Mouse (Mus musculus) thymus, postnatal 4 days (tissue): ENCODE results near the gene Lctl.

Source experiments
- DNase-seq: peaks from one replicate; pipeline ENCODE4 v3.0.0; 2021

Lctl gene

DNA sequence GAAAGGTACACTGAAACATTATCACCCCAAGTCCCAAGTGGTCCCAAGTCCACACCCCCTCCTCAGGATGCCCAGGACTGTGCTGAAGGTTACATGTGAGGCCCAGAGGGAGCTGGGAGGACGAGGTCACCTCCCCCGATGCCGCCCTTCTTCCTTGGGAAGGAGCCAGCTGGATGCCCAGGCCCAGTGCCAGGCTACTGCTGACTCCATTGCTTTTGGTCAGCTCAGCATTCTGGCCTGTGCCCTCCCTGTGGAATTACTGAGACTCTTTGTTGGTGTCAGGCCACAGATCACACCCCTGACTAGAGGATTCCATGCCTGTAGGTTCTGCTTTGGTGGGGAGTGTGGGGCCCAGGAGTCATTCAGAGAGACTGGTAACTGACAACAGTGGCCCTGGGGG lies at the start of gene Lctl:
Lctl (plus strand) TSS at position 272 of the 400 bp plus-strand sequence.
- no peak for DNase-seq

GRCm38 (mm10) chr9:64067787-64068186 lies 49.2 kb upstream of the Lctl start:
- DNase-seq = no peak

GRCm38 (mm10) chr9:64068571-64068970 lies 48.4 kb upstream of the Lctl start:
- no peak for DNase-seq

DNA sequence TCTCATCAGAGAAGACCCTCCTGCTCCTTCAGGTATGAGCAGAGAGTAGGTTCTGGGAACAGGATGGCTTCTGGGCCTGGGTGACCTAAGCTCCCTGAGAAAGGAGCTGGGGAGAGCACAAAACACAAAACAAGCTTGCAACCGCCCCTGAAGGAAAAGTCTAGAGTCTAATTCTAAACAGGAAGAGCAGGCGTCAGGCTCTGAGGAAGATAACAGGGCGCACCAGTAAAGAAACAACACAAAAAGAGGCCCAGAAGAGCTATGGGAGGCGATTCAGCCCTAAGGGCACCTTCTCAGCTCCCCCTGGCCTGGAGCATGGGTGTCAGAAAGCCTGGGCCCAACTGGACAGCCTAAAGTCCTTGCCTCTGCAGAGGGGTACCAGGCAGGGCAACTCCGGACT lies 47.8 kb upstream of the Lctl start:
- no peak for DNase-seq

DNA sequence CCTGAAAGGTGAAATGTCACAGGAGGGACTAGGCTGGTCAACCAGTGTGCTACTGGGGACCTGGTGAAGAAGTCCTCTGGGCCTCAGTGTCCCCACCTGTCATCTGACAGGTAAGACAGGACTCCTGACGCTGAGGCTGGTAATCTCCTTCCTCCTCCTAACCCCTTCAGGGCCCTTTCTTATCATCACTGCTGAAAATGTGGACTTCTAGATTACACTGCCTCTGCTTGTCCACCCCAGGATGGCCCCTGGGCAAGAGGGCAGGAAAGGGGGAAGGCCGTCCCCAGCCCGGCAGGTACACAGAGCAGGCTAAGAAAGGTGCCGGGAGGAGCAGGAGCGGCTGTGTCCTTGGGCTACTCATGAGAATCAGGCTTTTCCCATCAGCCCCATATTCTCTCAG lies 46.3 kb upstream of the Lctl start:
- DNase-seq = no peak

- DNase-seq = no peak
Observed at GRCm38 (mm10) chr9:64074831-64075230, 42.1 kb upstream of the Lctl start.

GRCm38 (mm10) chr9:64076412-64076811 lies 40.5 kb upstream of the Lctl start:
- DNase-seq = no peak

DNA sequence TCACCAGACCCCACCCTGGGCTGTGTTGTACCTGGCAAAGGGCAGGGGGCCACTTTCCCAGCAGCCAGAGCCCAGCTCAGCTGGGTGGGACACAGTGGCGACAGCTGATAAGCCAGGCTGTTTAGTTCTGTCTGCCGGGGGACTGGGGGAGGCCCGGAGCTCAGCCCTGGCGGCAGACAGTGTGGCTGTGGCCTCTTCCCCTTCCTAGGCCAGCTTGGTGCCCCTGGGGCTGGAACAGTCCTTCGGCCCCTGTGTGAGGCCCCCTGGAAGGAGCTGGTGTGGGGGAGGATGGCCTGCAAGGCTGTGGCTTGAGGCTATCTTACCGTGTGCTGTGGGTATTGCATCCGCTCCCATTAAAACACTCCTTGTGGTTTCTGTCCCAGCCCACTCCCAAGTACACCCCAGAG lies 38.6 kb upstream of the Lctl start:
- no peak for DNase-seq

GRCm38 (mm10) chr9:64079922-64080321 lies 37.0 kb upstream of the Lctl start:
- no peak for DNase-seq

GRCm38 (mm10) chr9:64084231-64084630 lies 32.7 kb upstream of the Lctl start:
- no peak for DNase-seq

GRCm38 (mm10) chr9:64084661-64085399 lies 32.1 kb upstream of the Lctl start:
- DNase-seq = peak; percentile 31

GRCm38 (mm10) chr9:64085976-64086375 lies 31.0 kb upstream of the Lctl start:
- DNase-seq = no peak

GRCm38 (mm10) chr9:64086543-64086942 lies 30.4 kb upstream of the Lctl start:
- DNase-seq = no peak

GRCm38 (mm10) chr9:64087461-64088235 lies 29.3 kb upstream of the Lctl start:
- DNase-seq = peak; percentile 67

- no peak for DNase-seq
Observed at GRCm38 (mm10) chr9:64088346-64088745, 28.6 kb upstream of the Lctl start.

DNA sequence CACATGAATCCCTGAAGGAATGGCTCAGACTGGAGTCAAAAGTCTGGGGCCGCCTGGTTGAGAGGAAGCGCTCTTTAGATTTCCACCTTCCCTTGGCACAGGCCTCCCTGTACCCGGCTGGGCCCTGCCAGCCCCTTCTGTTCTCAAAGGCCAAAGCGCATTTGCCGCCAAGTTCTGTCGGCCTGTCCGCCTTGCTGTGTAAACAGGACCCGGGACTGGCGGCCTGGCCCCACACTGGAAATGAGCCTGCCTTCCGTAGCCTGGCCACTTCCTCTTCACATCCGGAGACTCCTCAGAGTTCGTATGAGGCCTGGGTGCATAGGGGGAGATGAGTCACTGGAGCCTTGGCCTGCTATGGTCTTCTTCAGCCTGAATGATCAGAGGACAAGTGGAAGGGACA lies 27.9 kb upstream of the Lctl start:
- DNase-seq = no peak

DNA sequence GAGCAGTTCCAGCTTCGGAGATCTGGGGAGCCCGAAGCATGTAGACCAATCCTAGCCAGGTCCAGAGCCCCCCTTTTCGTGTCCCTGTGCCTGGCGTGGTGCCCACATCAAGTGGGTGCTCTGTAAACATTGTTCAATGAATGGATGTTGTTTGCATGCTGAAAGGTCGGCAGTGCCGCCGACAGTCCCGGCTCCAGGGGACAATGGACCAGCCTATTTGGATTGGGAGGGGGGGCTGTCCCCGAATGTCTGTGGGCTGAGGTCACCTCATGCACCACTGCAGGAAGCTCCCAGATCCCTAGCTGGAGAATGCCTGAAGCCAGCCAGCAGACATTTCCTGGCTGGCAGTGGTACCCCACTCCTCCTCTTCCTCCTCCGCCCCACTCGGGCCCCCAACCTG lies 22.9 kb upstream of the Lctl start:
- no peak for DNase-seq

GRCm38 (mm10) chr9:64098282-64098681 lies 18.7 kb upstream of the Lctl start:
- DNase-seq = no peak

DNA sequence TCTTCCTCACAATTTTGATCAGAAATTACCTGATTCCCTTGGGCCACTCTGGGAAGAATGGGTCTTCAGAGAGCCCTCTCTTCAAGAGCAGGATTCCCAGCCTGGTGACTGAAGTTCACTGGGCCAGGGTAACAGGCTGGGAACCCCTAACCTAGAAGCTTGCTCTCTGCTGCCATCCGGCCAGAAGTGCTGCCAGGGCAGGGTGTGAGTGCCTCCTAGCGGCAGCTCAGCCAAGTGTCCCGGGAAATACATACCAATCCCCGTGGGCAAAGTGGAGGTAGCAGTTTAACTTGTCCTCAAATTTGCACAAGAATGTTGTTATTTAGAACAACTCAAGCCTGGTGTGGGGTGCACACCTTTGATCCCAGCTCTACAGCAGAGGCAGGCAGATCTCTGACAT lies 16.5 kb upstream of the Lctl start:
- DNase-seq = peak; percentile 92

- DNase-seq = no peak
Observed at GRCm38 (mm10) chr9:64105301-64105700, 11.6 kb upstream of the Lctl start.

- DNase-seq = no peak
Observed at GRCm38 (mm10) chr9:64110502-64110901, 6.4 kb upstream of the Lctl start.

DNA sequence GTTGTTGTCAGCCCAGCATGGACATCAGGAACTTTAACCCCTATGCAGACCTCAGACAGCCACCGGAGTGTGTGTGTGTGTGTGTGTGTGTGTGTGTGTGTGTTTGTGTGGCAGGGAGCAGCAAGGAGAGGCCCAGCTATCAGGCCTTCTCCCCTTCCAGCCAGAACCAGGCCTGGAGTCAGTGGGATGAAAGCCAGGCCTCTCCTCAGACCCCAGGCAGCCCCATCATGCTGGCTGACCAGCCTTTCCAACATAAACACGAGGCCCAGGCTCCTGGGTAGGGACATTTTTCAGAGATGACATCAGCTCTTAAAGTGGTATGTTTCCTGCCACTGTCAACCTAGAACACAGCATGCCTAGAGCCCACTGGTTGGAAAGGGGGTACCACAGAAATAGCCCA lies 2.3 kb upstream of the Lctl start:
- no peak for DNase-seq

DNA sequence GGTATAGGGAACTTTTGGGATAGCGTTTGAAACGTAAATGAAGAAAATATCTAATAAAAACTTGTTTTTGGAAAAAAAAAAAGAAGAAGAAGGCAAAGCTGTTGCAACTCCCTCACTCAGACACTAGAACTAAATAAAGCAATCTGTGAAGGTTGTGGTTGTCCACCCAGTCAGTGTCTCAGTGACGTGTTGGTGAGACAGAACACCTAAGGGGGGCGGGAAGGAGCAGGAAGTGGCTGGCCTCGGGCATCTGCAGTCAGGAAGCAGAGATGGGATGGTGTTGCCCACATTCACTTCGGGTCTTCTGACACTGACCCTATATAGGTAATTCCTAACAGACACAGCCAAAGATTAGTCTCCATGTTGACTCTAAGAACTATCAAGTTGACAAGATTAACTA lies 1.2 kb upstream of the Lctl start:
- no peak for DNase-seq

DNA sequence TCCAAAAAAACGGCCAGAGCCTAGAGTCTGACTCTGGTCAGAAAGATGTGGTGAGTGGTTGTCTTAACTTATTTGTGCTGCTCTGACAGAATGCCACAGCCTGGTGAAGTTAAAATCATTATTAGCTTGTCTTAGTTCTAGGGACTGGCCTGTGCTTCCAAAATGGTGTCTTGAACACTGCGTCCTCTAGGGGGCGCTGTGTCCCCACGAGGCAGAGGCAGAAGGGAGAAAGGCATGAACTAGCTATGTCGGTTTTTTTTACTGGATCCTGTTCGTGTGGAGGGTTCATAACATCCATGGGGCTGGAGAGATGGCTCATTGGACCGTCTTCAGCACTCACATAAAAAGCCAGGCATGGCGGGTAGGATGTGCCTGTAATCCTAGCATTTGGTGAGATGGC lies 3.0 kb downstream of the Lctl start:
- DNase-seq = peak; percentile 83
